Mouse (Mus musculus): Measurements from ENCODE around the gene Klhl29. TPM values are rescaled to one million over a fixed set of nuclear protein-coding genes. Genes with fewer than 3 reads are reported as not detected.

Klhl29 gene
- total RNA-seq, 4 experiments from 2014 or later: 0.24 to 0.72 (median 0.39) TPM

- no peak for DNase-seq (ENCODE audit: low spot score)
Measured at GRCm38 (mm10) chr12:5254246-5254982, 121.1 kb downstream of the Klhl29 start.

- DNase-seq (ENCODE audit: low spot score): no peak
Measured at GRCm38 (mm10) chr12:5253289-5254005, 122.0 kb downstream of the Klhl29 start.

DNA sequence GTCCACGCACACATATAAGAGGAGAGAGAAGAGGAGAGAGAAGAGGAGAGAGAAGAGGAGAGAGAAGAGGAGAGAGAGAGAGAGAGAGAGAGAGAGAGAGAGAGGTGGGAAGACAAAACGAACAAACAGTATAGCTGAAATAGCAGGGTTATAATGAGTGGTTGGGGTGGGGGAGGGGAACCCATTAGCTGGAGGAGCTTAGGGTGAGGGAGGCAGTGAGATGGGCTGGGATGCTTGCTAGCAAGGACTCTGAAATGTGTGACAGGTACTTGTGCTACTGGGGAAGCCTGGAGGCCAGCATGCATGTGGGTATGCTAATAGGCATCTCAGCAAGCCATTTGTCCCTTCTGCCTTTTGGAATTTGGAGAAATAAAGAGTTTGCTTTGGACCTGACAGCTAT, 122.9 kb downstream of the Klhl29 start:
- no peak for DNase-seq (ENCODE audit: low spot score)

DNA sequence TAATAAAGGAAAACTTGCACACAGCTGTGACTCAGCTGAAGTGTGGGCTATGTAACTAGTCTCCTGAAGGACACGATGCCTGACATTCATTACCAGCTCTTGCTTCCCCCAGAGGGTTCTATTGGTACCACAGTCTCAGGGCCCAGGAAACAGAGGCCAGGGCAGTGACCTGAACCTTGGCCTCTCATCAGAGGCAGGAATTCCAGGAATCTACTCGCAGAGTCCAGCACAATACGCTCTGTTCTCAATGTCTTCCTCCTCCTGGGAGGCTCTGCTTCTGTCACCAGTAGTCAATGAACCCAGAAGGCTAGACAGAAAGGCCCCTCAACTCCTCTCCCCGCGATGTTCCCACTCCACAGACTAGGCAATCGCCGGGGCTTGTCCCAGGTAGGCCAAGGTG, 125.4 kb downstream of the Klhl29 start:
- no peak for DNase-seq (ENCODE audit: low spot score)

GRCm38 (mm10) chr12:5249068-5249467, 126.4 kb downstream of the Klhl29 start:
- no peak for DNase-seq (ENCODE audit: low spot score)

GRCm38 (mm10) chr12:5247505-5247904, 128.0 kb downstream of the Klhl29 start:
- no peak for DNase-seq (ENCODE audit: low spot score)

DNA sequence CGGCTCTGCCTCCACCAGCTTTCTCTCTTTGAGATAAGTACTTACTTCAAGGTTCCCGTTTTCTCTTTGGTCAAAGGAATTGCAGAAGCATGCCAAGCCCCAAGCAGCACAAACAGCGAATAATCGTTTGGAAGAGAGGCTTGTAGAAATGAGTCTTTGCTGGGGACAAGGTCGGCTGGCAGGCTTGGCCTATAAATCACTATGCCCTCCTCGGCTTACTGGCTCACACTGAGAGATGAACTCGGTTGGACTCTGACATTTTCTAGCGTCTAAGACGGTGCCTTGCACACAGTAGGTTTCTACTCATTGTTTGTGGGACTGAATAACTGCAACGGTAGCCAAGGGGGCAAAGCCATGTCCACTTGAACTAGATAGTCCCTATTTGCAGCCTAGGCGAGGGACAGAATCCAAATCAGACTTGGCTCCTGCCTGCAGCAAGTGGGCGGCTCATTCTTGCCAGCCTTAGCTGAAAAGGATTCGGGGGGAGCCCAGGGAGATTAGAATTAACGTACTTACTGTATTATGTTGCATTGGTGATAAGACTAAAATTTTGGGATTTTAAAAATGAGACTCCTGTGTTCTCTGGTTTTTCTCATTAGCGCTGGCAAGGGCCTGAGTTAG, 128.7 kb downstream of the Klhl29 start:
- no peak for DNase-seq (ENCODE audit: low spot score)

- no peak for DNase-seq (ENCODE audit: low spot score)
Measured at GRCm38 (mm10) chr12:5246193-5246621, 129.3 kb downstream of the Klhl29 start.

DNA sequence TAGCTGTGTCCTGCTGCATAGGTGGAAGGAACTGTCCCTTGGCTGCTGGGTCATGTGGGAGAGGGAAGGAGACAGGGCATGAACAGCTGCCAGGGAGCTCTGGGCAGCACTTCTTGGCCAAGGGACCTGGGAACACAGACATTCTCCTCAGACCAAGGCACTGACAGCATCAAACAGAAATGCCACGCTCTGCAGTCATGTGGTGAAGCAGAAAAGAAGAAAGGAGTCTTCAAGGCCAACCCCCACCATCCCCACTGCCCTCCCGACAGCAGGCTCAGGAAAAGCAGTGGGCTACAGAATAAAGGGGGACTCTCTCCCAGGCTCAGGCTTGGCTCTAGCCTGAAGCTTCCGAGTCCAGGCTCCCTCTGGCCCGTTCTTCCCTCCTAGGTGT, 130.3 kb downstream of the Klhl29 start:
- DNase-seq (ENCODE audit: low spot score): no peak

DNA sequence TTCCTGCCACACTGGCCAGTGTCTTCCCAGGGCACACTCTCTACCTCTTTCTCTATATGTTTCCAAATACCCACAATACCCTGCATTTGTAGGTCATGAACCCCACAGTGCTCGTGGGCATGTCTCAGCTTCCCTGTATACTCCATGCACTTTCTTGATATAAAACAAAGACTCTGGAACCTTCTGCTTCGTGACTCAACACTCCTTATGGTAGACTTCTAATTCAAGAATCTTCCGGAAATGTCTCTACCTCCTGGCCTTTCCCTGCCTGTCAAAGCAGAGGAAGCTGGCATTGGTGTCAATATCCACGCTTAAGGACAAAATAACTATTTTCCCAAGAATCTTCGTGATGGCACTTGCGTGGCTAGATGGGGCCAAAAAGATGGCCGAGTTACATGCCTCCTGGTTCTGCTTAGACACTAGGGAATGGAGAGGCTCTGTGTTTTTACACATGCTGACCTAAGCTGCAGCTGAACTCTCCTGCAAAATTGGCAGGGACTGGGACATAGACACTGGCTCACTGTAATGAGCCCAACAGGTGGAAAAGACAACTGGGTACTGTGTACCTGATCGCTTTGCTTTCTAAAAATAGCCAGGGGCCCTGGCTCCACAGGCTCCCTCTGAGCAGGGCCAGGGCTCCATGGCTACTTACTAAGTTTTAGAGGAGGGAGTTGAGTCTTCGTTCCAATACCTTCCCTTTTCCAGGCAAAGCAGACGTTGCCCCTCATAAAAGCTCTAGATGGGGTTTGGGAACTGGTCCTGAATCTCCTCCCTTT, 130.9 kb downstream of the Klhl29 start:
- DNase-seq (ENCODE audit: low spot score): no peak

DNA sequence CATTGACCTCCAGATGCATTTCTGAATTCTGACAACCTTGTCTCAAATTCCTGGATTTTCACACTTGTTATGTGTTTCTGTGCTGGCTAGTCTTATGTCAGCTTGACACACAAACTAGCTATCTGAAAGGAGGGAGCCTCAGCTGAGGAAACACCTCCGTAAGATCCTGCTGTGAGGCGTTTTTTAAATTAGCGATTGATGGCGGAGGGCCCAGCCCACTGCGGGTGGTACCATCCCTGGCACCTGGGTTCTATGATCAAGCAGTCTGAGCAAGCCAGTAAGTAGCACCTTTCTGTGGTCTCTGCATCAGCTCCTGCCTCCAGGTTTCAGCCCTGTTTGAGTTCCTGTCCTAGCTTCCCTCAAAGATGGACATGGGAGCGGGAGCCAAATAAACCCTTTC, 131.6 kb downstream of the Klhl29 start:
- no peak for DNase-seq (ENCODE audit: low spot score)

DNA sequence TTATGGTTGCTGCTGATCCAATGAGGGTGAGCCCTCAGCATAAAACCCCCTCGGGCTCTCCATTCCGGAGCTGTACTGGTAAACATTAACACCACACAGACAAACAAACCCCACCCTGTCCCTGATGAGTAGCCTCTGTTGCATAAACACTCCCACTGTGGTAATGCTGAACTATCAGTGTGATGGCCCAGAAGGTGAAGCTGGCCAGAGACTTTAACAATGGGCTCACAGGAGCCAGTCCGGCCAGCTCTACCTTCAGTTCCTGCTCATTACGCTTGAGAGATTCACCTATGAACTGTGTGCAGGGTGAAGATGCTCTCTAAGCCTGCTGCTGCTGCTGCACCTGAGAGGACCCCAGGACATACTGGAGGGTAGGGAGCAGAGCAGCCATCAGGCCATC, 132.0 kb downstream of the Klhl29 start:
- no peak for DNase-seq (ENCODE audit: low spot score)

DNA sequence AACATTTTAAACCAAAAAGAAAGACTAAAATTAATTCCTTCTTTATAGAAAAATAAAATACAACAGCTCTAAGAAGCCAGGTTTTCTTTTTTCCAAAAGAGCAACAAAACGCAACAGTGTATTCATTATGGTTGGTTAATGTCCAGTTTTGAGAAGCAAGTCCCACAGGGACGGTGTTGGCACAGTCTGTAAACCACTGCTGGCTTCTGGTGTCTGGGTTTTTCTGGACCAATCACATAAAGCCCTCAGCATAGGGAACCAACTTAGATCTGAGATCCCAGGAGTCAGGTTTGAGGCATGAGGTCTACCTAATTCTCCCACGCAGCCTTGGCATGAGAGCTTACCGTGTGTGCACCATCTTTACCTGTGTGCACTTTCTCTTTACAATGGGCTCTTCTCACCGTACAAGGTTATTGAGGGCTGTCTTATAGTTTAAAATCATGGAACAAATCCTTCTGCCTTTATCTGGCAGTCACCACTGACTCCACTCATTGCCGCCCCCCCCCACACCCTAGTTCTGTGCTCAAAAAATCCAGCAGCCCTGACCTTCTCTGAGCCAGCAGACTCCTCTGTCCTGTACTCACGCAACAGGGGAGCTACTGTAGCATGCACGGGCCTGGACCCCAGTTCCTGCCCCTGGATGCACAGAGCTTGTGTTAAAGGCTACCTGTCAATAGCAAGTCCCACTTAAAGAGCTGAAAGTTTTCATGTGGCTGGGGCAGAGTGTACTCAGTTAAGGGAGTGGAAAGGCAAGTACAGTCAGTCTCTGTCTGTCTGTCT, 132.7 kb downstream of the Klhl29 start:
- no peak for DNase-seq (ENCODE audit: low spot score)

GRCm38 (mm10) chr12:5239451-5240245, 135.8 kb downstream of the Klhl29 start:
- no peak for DNase-seq (ENCODE audit: low spot score)

- no peak for DNase-seq (ENCODE audit: low spot score)
Measured at GRCm38 (mm10) chr12:5237078-5237477, 138.4 kb downstream of the Klhl29 start.

DNA sequence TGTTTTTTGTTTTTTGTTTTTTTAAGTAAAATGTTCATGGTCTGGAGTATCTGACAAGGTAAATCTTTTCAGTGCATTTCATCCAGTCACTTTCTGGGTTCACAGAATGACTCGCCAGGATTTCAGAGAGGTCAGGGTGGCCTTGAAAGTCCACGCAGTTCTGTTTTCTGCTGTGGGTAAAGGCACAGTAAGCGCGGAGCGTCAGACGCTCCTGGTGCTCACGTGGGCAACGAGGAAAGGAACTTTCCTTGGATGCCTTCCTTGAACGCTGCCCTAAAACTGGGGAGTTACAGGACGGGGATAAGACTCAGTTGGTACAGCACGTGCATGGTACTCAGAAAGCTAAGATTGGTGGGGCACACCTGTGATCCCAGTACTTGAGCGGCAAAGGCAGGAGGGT, 139.9 kb downstream of the Klhl29 start:
- DNase-seq (ENCODE audit: low spot score): no peak

DNA sequence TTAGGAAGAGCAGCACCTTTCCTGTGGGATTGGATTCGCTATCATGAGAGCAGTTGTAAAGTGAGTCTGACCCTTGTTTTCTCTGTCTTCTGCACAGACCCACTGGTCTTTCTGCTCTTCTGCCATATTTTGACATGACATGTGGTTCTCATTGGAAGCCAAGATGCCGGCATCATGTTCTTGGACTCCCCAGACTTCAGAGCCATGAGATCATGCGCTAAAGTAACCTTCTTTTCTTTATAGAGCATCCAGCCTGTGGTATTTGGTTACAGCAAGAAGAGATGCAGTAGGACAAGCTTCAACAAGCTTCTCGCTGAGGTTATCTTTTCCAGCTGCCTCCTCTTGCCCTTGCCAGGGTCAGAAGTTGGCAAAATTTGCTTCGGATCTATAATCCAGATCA, 145.0 kb downstream of the Klhl29 start:
- DNase-seq (ENCODE audit: low spot score): no peak

GRCm38 (mm10) chr12:5226676-5227654, 148.5 kb downstream of the Klhl29 start:
- no peak for DNase-seq (ENCODE audit: low spot score)

DNA sequence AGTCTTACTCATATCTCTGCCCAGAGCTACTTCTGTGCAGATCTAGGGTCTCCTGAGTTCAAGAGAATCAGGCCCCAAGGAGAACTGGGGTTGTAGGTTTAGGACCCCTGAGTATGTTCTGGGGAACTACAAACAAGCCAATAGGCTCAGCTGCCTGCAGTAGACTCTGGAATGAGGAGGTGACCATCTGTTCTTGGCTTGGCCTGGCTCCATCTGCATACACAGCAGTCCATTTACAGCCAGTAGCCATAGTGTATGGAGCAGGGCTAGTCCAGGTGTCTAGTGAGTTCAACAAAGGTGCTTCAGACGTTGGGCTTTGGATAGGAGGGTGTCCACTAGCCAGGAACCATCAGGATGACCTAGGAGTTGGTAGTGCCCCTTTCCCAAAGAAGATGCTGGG, 151.9 kb downstream of the Klhl29 start:
- no peak for DNase-seq (ENCODE audit: low spot score)
